Mouse (Mus musculus) forebrain, embryonic 12.5 days (tissue): ENCODE data around the gene C8g. TPM values are rescaled to one million over a fixed set of nuclear protein-coding genes. Genes with fewer than 3 reads are reported as not detected.

Experiments used
- ATAC-seq: fragments of 200-750 bp; cut with Nextera tagmentation; 2 replicates; pipeline ENCODE4 v1.8.0; 2017; ENCODE audit warnings: moderate TSS enrichment; ENCODE audit not compliant: low FRiP score
- H3K27ac ChIP-seq: fragments of 300-500 bp; sonication (generic); 2 replicates; pipeline ENCODE4 v1.5.1; 2016; ENCODE audit warnings: mild to moderate bottlenecking
- H3K27me3 ChIP-seq: fragments of 300-500 bp; sonication (generic); 2 replicates; pipeline ENCODE4 v1.6.1; 2016; ENCODE audit warnings: mild to moderate bottlenecking
- H3K36me3 ChIP-seq: fragments of 300-500 bp; sonication (generic); replicated peaks from 2 replicates; pipeline ENCODE4 v1.6.1; 2016; ENCODE audit warnings: mild to moderate bottlenecking
- H3K4me1 ChIP-seq: fragments of 300-500 bp; sonication (generic); 2 replicates; pipeline ENCODE4 v1.6.1; 2016
- H3K4me2 ChIP-seq: fragments of 300-500 bp; sonication (generic); 2 replicates; pipeline ENCODE4 v1.6.1; 2016; ENCODE audit warnings: mild to moderate bottlenecking, moderate library complexity
- H3K4me3 ChIP-seq: fragments of 300-500 bp; sonication (generic); replicated peaks from 2 replicates; pipeline ENCODE4 v1.5.1; 2016; ENCODE audit warnings: mild to moderate bottlenecking
- H3K9ac ChIP-seq: fragments of 300-500 bp; sonication (generic); 2 replicates; pipeline ENCODE4 v1.6.1; 2016; ENCODE audit warnings: mild to moderate bottlenecking
- H3K9me3 ChIP-seq: fragments of 300-500 bp; sonication (generic); 2 replicates; pipeline ENCODE4 v1.6.1; 2016
- WGBS: fragments of 180-500 bp; shearing (Covaris S2); methylation state at CpG from one replicate; pipeline ENCODE4 v1.1.7; 2016; 5-methylcytosine and 5-hydroxymethylcytosine counted together
- polyA plus RNA-seq: library from polyadenylated mRNA; unstranded; fragments of >200 nt; fragmentation: Nextera tagmentation; extraction: Ambion mirVana; gene quantifications from 2 replicates; pipeline ENCODE4 v1.2.1, GENCODE M21; 2016

C8g gene
- polyA plus RNA-seq, 1 experiment from 2014 or later: 4.7 TPM

- no peak overlapping the region for H3K27ac ChIP-seq
- H3K4me2 ChIP-seq: no peak overlapping the region
- H3K4me1 ChIP-seq: peaks cover 12% of the 10 kb centered on the region
- peaks cover 3% of the 10 kb centered on the region for H3K36me3 ChIP-seq
- H3K4me3 ChIP-seq: no peak overlapping the region
- no peak for ATAC-seq
- no peaks in the 10 kb centered on the region for H3K27me3 ChIP-seq
- 61% methylated on average over 6 of the region's 6 CpGs for WGBS
- H3K9ac ChIP-seq: no peak overlapping the region
- no peaks in the 10 kb centered on the region for H3K9me3 ChIP-seq
These were observed 3.5 kb downstream of the C8g start for GRCm38 (mm10) chr2:25497846-25498575.

DNA sequence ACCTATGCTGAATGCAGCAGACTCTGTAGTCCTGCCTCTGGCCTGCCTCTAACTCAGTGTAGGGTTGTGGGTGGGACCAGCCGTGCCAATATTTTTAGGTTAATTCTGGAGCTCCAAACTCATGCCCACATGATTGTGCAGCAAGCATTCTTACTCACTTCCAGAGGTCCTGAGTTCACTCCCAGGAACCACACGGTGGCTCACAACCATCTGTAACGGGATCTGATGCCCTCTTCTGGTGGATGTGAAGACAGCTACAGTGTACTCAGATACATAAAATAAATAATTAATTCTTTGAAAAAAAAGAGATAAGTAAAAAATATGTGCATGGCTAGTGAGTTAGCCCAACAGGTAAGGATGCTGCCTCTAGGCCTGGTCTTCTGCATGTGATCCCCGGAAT lies 5.1 kb downstream of the C8g start:
- 45% methylated on average over 4 of the region's 4 CpGs for WGBS
- no peak overlapping the region for H3K9ac ChIP-seq
- no peak overlapping the region for H3K4me3 ChIP-seq
- ATAC-seq: no peak
- no peaks in the 10 kb centered on the region for H3K36me3 ChIP-seq
- H3K27me3 ChIP-seq: no peaks in the 10 kb centered on the region
- peaks cover 4% of the 10 kb centered on the region for H3K4me1 ChIP-seq
- H3K9me3 ChIP-seq: no peaks in the 10 kb centered on the region
- H3K27ac ChIP-seq: no peak overlapping the region
- no peak overlapping the region for H3K4me2 ChIP-seq

GRCm38 (mm10) chr2:25493476-25493961 lies 8.0 kb downstream of the C8g start, which contains the start of gene Lcn12:
Gene Lcn12 (minus strand): TSS chr2:25493911.
- H3K27ac ChIP-seq: no peak within 1 kb of the TSS
- no peaks in the 10 kb centered on the region for H3K36me3 ChIP-seq
- no peak within 1 kb of the TSS for H3K9ac ChIP-seq
- H3K4me2 ChIP-seq: no peak within 1 kb of the TSS
- 91% methylated on average over 5 of the region's 5 CpGs for WGBS
- H3K4me1 ChIP-seq: no peaks in the 10 kb centered on the region
- ATAC-seq: no peak
- no peaks in the 10 kb centered on the region for H3K9me3 ChIP-seq
- no peak within 1 kb of the TSS for H3K4me3 ChIP-seq
- no peaks in the 10 kb centered on the region for H3K27me3 ChIP-seq

GRCm38 (mm10) chr2:25492988-25493387 lies 8.5 kb downstream of the C8g start:
- no peak overlapping the region for H3K4me2 ChIP-seq
- no peak overlapping the region for H3K9ac ChIP-seq
- WGBS: 88% methylated on average over 5 of the region's 5 CpGs
- no peak overlapping the region for H3K4me3 ChIP-seq
- H3K36me3 ChIP-seq: no peaks in the 10 kb centered on the region
- H3K27me3 ChIP-seq: no peaks in the 10 kb centered on the region
- H3K9me3 ChIP-seq: no peaks in the 10 kb centered on the region
- no peaks in the 10 kb centered on the region for H3K4me1 ChIP-seq
- no peak for ATAC-seq
- no peak overlapping the region for H3K27ac ChIP-seq

DNA sequence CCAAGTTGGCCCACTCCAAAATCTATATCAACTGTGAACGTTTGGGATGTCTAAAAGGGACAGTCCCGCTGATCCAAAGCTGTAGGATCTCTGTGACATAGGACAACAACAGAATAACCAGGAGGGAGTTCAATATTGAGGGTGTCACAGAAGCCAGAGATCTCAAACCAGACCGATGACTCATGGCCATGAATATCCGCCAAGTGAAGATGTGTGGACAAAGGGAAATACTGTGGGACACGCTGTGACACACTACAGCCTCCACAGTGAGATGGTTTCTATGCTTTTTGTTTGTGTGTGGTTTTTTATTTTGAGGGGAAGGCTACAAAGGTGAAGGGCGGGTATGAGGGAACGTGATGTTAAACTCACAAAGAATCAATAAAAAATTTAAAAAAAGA lies 12.8 kb downstream of the C8g start:
- Histone ChIP-seq H3K4me2 (no peak overlapping the region), H3K27me3 (0 out of 2 replicates have a peak, but pooled peaks cover 3% of the 10 kb centered on the region), H3K4me1 (no peaks in the 10 kb centered on the region), H3K9me3 (no peaks in the 10 kb centered on the region), H3K9ac (no peak overlapping the region), H3K36me3 (no peaks in the 10 kb centered on the region), H3K4me3 (no peak overlapping the region), H3K27ac (no peak overlapping the region)
- WGBS: 80% methylated on average over 7 of the region's 7 CpGs
- ATAC-seq: no peak

DNA sequence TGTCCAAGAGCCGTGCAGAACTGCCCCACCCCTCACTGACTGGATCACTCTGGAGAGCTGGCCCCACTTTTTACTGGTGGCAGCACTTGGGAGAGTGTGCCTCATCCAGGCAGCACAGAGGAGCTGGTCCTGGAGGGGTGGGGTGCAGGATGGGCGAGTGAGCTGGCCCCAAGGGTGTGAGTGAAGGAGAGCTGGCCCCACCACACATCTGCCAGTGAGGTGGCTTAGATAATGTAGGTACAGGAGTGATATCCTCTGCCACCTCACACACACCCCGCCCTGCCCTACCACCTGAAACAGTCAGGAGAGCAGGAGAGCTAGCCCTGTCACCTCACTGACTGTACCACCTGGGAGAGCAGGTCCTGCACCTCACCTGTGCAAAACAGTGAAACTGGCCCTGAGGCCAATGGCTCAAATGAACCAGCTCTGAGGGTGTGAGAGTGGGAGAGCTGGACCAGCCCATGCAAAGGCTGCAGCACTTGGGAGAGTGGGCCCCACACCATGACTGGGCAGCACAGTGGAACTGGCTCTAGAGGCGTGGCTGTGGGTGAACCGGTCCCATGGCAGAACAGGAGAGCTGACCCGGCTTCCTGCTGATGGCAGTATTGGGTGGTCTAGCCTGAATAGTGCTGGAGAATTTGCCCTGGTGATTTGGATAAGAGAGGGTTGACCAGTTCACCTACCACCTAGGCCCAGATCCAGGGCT lies 13.4 kb downstream of the C8g start:
- H3K4me3 ChIP-seq: no peak overlapping the region
- no peak overlapping the region for H3K9ac ChIP-seq
- no peaks in the 10 kb centered on the region for H3K9me3 ChIP-seq
- no peak for ATAC-seq
- H3K27me3 ChIP-seq: 0 out of 2 replicates have a peak, but pooled peaks cover 3% of the 10 kb centered on the region
- no peaks in the 10 kb centered on the region for H3K4me1 ChIP-seq
- H3K36me3 ChIP-seq: no peaks in the 10 kb centered on the region
- H3K27ac ChIP-seq: no peak overlapping the region
- 76% methylated on average over 6 of the region's 6 CpGs for WGBS
- H3K4me2 ChIP-seq: no peak overlapping the region

DNA sequence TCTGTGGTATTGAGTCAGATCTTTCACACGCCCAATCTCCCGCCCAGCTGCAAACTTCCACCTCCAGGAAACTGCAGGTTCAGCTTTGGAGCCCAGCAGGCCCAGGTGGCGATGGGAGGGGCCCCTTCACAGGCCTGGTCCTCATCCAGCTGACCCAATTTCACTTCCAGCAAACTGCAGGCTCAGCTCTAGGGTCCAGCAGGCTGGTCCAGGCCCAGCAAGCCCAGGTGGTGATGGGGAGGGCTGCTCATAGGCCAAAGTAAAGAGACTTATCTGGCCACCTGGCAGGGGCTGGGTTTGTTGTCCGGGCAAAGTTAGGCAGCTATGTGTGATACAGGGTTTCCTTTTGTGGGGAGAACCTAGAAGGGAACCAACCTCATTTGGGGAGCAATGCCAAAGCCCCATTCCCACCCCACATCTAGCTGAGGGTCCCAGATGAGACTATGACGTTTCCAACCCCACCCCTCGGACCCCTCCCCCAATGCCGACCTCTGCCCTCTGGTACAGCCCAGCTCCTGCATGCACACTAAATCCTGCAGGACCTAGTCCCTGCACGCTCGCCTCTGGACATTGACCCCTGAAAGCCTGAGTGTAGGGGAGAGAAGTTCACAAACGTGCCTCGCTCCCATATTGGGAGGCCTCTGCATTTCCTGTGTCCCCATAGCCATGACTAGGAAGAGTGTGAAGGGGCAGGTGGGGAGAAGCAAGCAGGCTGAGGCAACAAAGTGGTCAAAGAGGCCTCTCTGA lies 16.4 kb downstream of the C8g start:
- H3K36me3 ChIP-seq: no peaks in the 10 kb centered on the region
- no peak overlapping the region for H3K4me2 ChIP-seq
- 0 out of 2 replicates have a peak, but pooled peaks cover 6% of the 10 kb centered on the region for H3K27me3 ChIP-seq
- no peaks in the 10 kb centered on the region for H3K9me3 ChIP-seq
- ATAC-seq: no peak
- WGBS: 75% methylated on average over 11 of the region's 11 CpGs
- no peaks in the 10 kb centered on the region for H3K4me1 ChIP-seq
- no peak overlapping the region for H3K4me3 ChIP-seq
- H3K9ac ChIP-seq: no peak overlapping the region
- H3K27ac ChIP-seq: no peak overlapping the region

GRCm38 (mm10) chr2:25482969-25483368 lies 18.6 kb downstream of the C8g start:
- Histone ChIP-seq H3K36me3 (no peaks in the 10 kb centered on the region), H3K4me2 (no peak overlapping the region), H3K27me3 (peaks cover 12% of the 10 kb centered on the region; the same call in 1 of the 2 replicates), H3K27ac (no peak overlapping the region), H3K4me3 (no peak overlapping the region), H3K9ac (no peak overlapping the region), H3K4me1 (no peaks in the 10 kb centered on the region), H3K9me3 (no peaks in the 10 kb centered on the region)
- no peak for ATAC-seq
- 27% methylated on average over 7 of the region's 7 CpGs for WGBS

DNA sequence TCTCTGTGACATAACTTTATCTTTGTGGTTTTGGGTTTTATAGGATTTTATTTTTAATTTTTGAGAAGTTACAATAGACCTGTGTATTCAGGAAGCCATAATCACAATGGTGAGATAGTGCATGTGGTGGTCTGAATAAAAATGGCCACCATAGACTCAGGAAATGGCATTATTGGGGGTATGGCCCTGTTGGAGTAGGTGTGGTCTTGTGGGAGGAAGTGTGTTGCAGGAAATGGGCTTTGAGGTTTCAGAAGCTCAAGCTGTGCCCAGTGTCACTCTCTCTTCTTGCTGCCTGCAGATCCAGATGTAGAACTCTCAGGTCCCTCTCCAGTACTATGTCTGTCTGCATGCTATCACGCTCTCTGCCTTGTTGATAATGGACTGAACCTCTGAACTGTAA lies 21.0 kb downstream of the C8g start:
- no peak overlapping the region for H3K4me3 ChIP-seq
- 87% methylated on average over 1 of the region's 1 CpGs for WGBS
- ATAC-seq: no peak
- H3K9me3 ChIP-seq: no peaks in the 10 kb centered on the region
- no peaks in the 10 kb centered on the region for H3K36me3 ChIP-seq
- H3K4me2 ChIP-seq: no peak overlapping the region
- no peak overlapping the region for H3K9ac ChIP-seq
- no peak overlapping the region for H3K27ac ChIP-seq
- no peaks in the 10 kb centered on the region for H3K4me1 ChIP-seq
- peaks cover 14% of the 10 kb centered on the region; the same call in 1 of the 2 replicates for H3K27me3 ChIP-seq

DNA sequence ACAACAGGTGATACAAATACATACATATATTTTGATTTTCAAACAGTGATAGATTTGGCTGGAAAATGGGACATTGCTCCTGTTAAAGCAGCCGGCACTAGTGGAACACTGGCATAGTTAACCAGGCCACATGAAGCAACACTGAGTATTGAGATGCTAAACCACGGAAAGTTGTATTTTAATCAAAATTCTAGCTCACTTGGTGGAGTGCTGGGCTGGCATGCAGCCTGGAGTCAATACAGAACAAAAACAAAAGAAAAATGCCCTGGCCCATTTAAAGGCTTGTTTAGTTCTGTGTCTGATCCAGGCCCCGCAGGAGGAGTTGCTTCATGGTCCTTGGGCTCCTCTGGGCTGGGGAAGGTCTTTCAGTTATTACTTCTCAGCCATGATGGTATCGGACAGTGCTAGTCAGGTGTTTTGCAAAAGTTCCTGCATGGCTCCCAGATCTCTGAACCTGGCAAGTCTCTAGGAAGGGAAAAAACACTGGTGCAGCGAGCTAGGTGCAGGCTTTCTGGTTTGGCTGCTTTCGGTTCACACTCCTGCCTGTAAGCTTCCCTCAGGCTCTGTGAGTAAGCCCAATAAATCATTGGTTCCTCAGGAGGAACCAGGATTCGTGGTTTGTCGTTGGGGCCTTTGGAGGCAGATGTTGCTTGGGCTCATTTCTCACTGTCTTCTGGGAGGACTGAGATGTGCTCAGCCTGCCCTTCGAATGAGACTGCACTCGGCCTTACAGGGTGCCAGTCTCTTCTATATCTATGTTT lies 21.8 kb downstream of the C8g start:
- H3K27ac ChIP-seq: no peak overlapping the region
- H3K9me3 ChIP-seq: no peaks in the 10 kb centered on the region
- no peak overlapping the region for H3K9ac ChIP-seq
- H3K4me2 ChIP-seq: no peak overlapping the region
- no peaks in the 10 kb centered on the region for H3K4me1 ChIP-seq
- ATAC-seq: no peak
- 82% methylated on average over 10 of the region's 10 CpGs for WGBS
- no peak overlapping the region for H3K4me3 ChIP-seq
- peaks cover 14% of the 10 kb centered on the region; the same call in 1 of the 2 replicates for H3K27me3 ChIP-seq
- H3K36me3 ChIP-seq: no peaks in the 10 kb centered on the region

DNA sequence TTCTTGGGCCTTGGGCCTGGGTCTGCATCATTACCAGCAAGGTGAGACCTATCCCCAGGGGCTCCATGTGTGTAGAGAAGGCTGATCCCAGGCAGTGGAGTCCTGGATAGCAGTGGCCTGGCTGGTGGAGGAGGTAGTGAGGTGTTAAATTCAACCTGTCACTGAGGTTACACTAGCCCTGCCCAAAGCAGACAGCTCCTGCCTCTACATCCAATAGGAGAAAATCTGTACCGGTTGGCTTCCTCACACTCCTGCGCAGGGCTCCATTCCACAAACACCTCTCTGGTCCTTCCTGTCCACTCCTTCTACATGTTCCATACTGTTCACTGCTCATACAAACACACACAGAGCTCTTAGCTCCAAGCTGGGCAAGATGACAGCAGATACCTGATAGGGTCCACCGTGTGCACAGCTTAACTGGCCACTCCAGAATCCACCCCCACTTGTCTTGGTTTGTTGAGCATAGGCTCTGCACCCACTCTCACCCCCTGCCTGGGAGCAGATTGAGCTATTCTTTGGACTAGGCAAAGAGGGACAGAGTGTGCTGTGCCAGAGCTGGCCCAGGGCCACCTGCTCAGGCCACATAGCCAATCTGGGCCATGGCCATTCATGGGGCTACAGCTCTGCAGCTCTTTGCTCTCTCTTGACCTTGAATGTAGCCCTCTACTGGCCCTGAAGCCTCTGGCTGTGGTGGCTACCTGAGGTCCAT lies 23.4 kb downstream of the C8g start:
- peaks cover 14% of the 10 kb centered on the region; the same call in 1 of the 2 replicates for H3K27me3 ChIP-seq
- no peak overlapping the region for H3K4me3 ChIP-seq
- no peak overlapping the region for H3K9ac ChIP-seq
- H3K9me3 ChIP-seq: no peaks in the 10 kb centered on the region
- H3K4me1 ChIP-seq: no peaks in the 10 kb centered on the region
- 88% methylated on average over 3 of the region's 3 CpGs for WGBS
- ATAC-seq: no peak
- no peak overlapping the region for H3K27ac ChIP-seq
- H3K36me3 ChIP-seq: no peaks in the 10 kb centered on the region
- H3K4me2 ChIP-seq: no peak overlapping the region
